In the genomic region with DNA sequence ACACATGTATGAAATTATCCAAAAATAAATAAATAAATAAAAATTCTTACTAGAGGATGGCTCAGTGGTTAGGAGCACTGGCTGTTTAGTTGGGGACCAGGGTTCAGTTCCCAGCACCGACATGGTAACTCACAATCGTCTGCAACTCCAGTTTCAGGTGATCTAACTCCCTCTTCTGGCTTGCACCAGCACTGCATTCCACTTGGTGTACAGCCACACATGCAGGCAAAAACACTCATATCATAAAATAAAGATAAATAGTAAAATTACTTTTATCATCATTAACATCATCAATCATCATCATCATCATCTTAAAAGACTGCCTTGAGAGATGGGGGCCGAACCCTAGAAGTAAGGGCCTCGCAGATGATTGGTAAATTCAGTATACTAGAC, we compare ENCODE assay signal across 8 mouse cellular contexts. TPM values are rescaled to one million over a fixed set of nuclear protein-coding genes. Genes with fewer than 3 reads are reported as not detected.
DNase-seq lines count a peak whose midpoint lies in the region; ATAC-seq and TF ChIP-seq lines count a peak whose summit lies in the region.

No protein-coding gene starts in this region.

- H3K27me3 ChIP-seq in E14TG2a.4 (ENCODE audit: insufficient read depth, low read length): no peaks in the 10 kb centered on the region
- no peaks in the 10 kb centered on the region for H3K27me3 ChIP-seq in heart, embryonic 14.5 days (ENCODE audit: control insufficient read depth, insufficient read depth, low read length)
- no peaks in the 10 kb centered on the region for H3K27me3 ChIP-seq in liver, embryonic 14.5 days (ENCODE audit: control insufficient read depth, insufficient read depth, low read length)

- no peak overlapping the region for H3K9ac ChIP-seq in heart, embryonic 14.5 days (ENCODE audit: low read length)
- H3K9ac ChIP-seq in liver, embryonic 14.5 days (replicated peaks): no peak overlapping the region

- peak overlapping the region; percentile 75 for H3K4me2 ChIP-seq in heart, embryonic 14.5 days (ENCODE audit: low read length)
- H3K4me2 ChIP-seq in liver, embryonic 14.5 days (ENCODE audit: low read depth): peak overlapping the region; percentile 87

- TF ChIP-seq EP300 in liver, embryonic 14.5 days (IDR thresholded peaks at IDR 0.05; ENCODE audit: low read depth): no peak

- peak; percentile 52 for DNase-seq in cerebellum, adult 11-12 months
- DNase-seq in cerebellum, adult 9-10 months: no peak
- DNase-seq in liver, embryonic 14.5 days (ENCODE audit: low read depth in 3 of 3, low spot score in 3 of 3): no peak
- no peak for DNase-seq in spleen, postnatal 4 days (ENCODE audit: low spot score in 2 of 2)
- no peak for DNase-seq in left cerebral cortex, adult 8-10 months (ENCODE audit: low spot score in 2 of 2)

- TF ChIP-seq CTCF in E14TG2a.4 (conservative IDR thresholded peaks at IDR 0.05; ENCODE audit: low read length): peak; percentile 8; the same call in 1 of the 2 replicates
- TF ChIP-seq CTCF in liver, embryonic 14.5 days (IDR thresholded peaks at IDR 0.05; ENCODE audit: low read depth): no peak

- H3K36me3 ChIP-seq in E14TG2a.4 (ENCODE audit: insufficient read depth, low read length): peaks cover 25% of the 10 kb centered on the region
- H3K36me3 ChIP-seq in heart, embryonic 14.5 days (ENCODE audit: control insufficient read depth, insufficient read depth, low read length): peaks cover 9% of the 10 kb centered on the region; the same call in 1 of the 2 replicates
- no peaks in the 10 kb centered on the region for H3K36me3 ChIP-seq in liver, embryonic 14.5 days (replicated peaks; ENCODE audit: control insufficient read depth, insufficient read depth, low read depth)

- no peak overlapping the region for H3K4me3 ChIP-seq in E14TG2a.4 (replicated peaks; ENCODE audit: low read length)
- H3K4me3 ChIP-seq in heart, embryonic 14.5 days (ENCODE audit: control insufficient read depth in 1 of 2, insufficient read depth in 1 of 2, low read depth in 1 of 2, low read length in 2 of 2): peak overlapping the region; percentile 5 to 81; a peak in 2 of 4 replicates
- peak overlapping the region in 1 of 2 experiments; percentile 84; a peak in 3 of 4 replicates for H3K4me3 ChIP-seq in liver, embryonic 14.5 days (ENCODE audit: insufficient read depth in 1 of 2, low read depth in 2 of 2, low read length in 2 of 2)

- no peak for ATAC-seq in heart, embryonic 14.5 days (ENCODE audit: insufficient number of reproducible peaks, insufficient read depth, low FRiP score, low read depth)
- no peak for ATAC-seq in liver, embryonic 14.5 days (ENCODE audit: insufficient read depth)
- ATAC-seq in granulocyte monocyte progenitor cell, adult 5-6 weeks (replicated peaks; ENCODE audit: poor library complexity, severe bottlenecking): no peak

- no peak overlapping the region for H3K27ac ChIP-seq in heart, embryonic 14.5 days (replicated peaks in 1 of 2; ENCODE audit: control insufficient read depth in 1 of 2, insufficient read depth in 1 of 2, low read depth in 2 of 2, low read length in 2 of 2)
- no peak overlapping the region for H3K27ac ChIP-seq in liver, embryonic 14.5 days

- H3K4me1 ChIP-seq in E14TG2a.4 (replicated peaks; ENCODE audit: low read depth, low read length): peaks cover 12% of the 10 kb centered on the region
- H3K4me1 ChIP-seq in heart, embryonic 14.5 days (ENCODE audit: control insufficient read depth in 2 of 2, insufficient read depth in 2 of 2, low read length in 2 of 2): peaks cover 2 to 10% of the 10 kb centered on the region in 2 experiments; a peak in 3 of 4 replicates
- peaks cover 8 to 9% of the 10 kb centered on the region in 2 experiments for H3K4me1 ChIP-seq in liver, embryonic 14.5 days (replicated peaks; ENCODE audit: control insufficient read depth in 2 of 2, insufficient read depth in 2 of 2, low read length in 1 of 2)

- H3K9me3 ChIP-seq in E14TG2a.4 (ENCODE audit: low read length): no peaks in the 10 kb centered on the region
- H3K9me3 ChIP-seq in heart, embryonic 14.5 days (ENCODE audit: control insufficient read depth, low read length): peaks cover 4% of the 10 kb centered on the region; the same call in 1 of the 2 replicates
- no peaks in the 10 kb centered on the region for H3K9me3 ChIP-seq in liver, embryonic 14.5 days (ENCODE audit: control insufficient read depth, low read length)

- WGBS in heart, embryonic 14.5 days: 68% methylated on average over 4 of the region's 4 CpGs
- 68% methylated on average over 4 of the region's 4 CpGs for WGBS in liver, embryonic 14.5 days (ENCODE audit: insufficient replicate concordance)

RNA-seq across cellular contexts. Expression of a gene that starts 0.4 kb away (rescaled TPM):
- 26.8 and 29.6 TPM in 2 replicates for polyA plus RNA-seq in heart, embryonic 14.5 days (2014; fragmentation: Nextera tagmentation; extraction: Ambion mirVana)
- polyA plus RNA-seq in liver, embryonic 14.5 days (2012; rRNA removed): 6.2 and 8.9 TPM in 2 replicates
- 9.4 and 10.1 TPM in 2 replicates for polyA plus RNA-seq in liver, embryonic 14.5 days (2014; fragmentation: Nextera tagmentation; extraction: Ambion mirVana)
- 10 to 100 TPM; 31.4 to 40.9 (median 38.4) TPM for total RNA-seq in left cerebral cortex, adult 8-10 months (2022)
- total RNA-seq in granulocyte monocyte progenitor cell, adult 5-6 weeks (2014; fragmentation: Nextera tagmentation): 17.5 and 20.1 TPM in 2 replicates
- 18.8 and 32.8 TPM in 2 replicates for total RNA-seq in granulocyte monocyte progenitor cell, adult 5-6 weeks (2017)

RNA-seq across cellular contexts. Expression of a gene that starts 8.9 kb away (rescaled TPM):
- 0.42 TPM in 1 of 2 replicates, not detected in the other for polyA plus RNA-seq in heart, embryonic 14.5 days (2014; fragmentation: Nextera tagmentation; extraction: Ambion mirVana)
- 5.3 and 6.0 TPM in 2 replicates for polyA plus RNA-seq in liver, embryonic 14.5 days (2012; rRNA removed)
- 7.1 and 8.0 TPM in 2 replicates for polyA plus RNA-seq in liver, embryonic 14.5 days (2014; fragmentation: Nextera tagmentation; extraction: Ambion mirVana)
- not detected for total RNA-seq in left cerebral cortex, adult 8-10 months (2022)
- total RNA-seq in granulocyte monocyte progenitor cell, adult 5-6 weeks (2014; fragmentation: Nextera tagmentation): not detected in 2 replicates
- not detected in 2 replicates for total RNA-seq in granulocyte monocyte progenitor cell, adult 5-6 weeks (2017)

RNA-seq across cellular contexts. Expression of a gene that starts 56.9 kb away (rescaled TPM):
- 16.6 and 20.1 TPM in 2 replicates for polyA plus RNA-seq in heart, embryonic 14.5 days (2014; fragmentation: Nextera tagmentation; extraction: Ambion mirVana)
- polyA plus RNA-seq in liver, embryonic 14.5 days (2012; rRNA removed): 3.9 and 4.7 TPM in 2 replicates
- 10.7 and 11.0 TPM in 2 replicates for polyA plus RNA-seq in liver, embryonic 14.5 days (2014; fragmentation: Nextera tagmentation; extraction: Ambion mirVana)
- 10 to 100 TPM; 21.1 to 27.7 (median 26.1) TPM for total RNA-seq in left cerebral cortex, adult 8-10 months (2022)
- total RNA-seq in granulocyte monocyte progenitor cell, adult 5-6 weeks (2014; fragmentation: Nextera tagmentation): 9.4 and 16.0 TPM in 2 replicates
- 23.1 and 24.3 TPM in 2 replicates for total RNA-seq in granulocyte monocyte progenitor cell, adult 5-6 weeks (2017)
